Mouse (Mus musculus) heart, postnatal 14 days (tissue): ENCODE data around the gene Eps15l1. TPM values are rescaled to one million over a fixed set of nuclear protein-coding genes. Genes with fewer than 3 reads are reported as not detected.

ENCODE experiments used
- DNase-seq, 2 experiments: peaks; one replicate each; pipeline ENCODE4 v3.0.0; 2021 to 2022
- intact Hi-C: fragments of 180-260 bp; cut with DNase I; formaldehyde crosslinking; loops from one replicate; pipeline ENCODE4 v1.15.1; 2025
- total RNA-seq, 2 experiments: library from RNA; stranded (reverse); gene quantifications; 2 replicates each; pipeline ENCODE4 v1.2.3; 2021

Gene Eps15l1
- total RNA-seq, 2 experiments from 2014 or later = 44.4 to 47.5 TPM

DNA sequence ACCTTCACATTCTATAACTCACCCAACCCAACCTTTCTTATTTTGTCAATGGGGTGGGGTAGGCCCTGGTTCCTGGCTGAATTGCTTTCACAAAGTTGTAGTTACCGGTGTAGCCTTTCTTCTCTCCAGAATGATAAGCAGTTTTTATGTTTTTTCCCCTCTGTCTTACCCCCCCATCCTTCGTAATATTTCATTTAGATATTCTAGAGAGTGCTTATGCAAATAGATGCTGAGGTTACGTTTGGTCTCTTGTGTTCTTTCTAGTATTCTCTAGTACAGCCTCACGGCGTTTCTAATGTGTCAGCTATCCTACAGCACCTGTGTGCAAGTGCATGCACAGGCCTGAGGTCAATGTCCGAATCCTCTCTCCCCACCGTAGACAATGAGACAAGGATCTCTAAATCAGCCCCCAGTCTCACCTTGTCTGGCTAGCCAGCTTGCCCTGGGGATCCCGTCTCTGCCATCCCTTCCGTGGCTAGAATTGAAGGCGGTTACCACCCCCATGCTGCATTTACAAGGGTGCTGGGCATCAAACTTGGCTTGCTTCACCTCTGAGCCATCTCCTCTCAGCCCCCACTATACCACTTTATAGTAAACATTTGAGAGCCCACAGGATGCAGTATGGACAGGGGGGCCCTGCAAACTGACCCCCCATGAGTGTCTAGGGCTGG is 97.1 kb downstream of the Eps15l1 start:
- no peak for DNase-seq
- intact Hi-C loops = loop anchor here (2.0 kb wide), 1 partner anchor 43 kb away; no protein-coding TSS in a partner anchor

DNA sequence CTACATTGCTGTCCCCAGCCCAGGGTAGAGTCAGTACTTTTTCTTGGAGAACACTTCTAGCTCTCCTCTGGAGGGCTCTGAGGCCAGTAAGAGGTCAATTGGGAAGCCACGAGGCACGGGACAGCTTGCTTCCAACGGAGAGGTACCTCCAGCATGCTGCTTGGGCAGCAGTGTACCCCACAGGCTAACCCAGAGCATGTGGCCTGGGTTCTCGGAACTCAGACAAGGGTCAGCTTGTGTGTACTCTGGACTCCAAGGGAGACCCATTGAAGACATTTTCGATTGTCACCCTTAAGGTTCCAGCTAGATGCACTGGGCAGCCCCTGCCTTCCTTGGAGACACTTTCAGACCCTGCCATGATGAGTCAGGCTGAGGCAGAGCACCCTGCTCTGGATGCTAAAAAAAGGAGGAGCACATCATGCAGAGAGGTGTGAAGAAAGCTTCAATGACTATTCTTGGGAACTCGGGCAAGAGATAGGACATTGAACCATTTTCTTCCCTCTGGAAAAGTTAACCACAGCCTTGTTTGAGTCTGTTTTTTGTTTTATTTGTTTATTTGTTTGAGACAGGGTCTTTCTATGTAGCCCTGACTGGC is 98.0 kb downstream of the Eps15l1 start:
- intact Hi-C loops = no loop called here
- DNase-seq = no peak

DNA sequence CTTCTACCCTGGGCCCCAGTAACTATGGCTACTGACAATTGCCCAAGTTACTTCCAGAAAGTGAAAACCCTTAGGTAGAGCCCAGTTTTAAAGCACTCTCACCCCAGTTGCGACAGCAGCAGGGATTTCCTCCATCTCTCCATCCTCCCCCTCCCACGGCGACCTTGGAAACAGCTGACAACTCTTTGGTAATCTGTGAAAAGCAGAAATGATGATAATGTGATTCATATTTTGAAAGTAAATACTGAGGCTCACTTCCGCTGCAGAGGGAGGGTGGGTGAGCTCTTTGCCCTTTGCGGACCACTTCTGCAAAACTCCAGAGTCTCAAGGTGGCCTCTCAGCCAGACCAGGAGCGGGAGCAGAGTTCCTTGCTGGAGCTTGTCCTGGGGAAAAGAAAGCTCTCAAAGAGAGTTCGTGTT is 98.8 kb downstream of the Eps15l1 start:
- intact Hi-C loops = no loop called here
- peak in 1 of 2 experiments; percentile 40 for DNase-seq

DNA sequence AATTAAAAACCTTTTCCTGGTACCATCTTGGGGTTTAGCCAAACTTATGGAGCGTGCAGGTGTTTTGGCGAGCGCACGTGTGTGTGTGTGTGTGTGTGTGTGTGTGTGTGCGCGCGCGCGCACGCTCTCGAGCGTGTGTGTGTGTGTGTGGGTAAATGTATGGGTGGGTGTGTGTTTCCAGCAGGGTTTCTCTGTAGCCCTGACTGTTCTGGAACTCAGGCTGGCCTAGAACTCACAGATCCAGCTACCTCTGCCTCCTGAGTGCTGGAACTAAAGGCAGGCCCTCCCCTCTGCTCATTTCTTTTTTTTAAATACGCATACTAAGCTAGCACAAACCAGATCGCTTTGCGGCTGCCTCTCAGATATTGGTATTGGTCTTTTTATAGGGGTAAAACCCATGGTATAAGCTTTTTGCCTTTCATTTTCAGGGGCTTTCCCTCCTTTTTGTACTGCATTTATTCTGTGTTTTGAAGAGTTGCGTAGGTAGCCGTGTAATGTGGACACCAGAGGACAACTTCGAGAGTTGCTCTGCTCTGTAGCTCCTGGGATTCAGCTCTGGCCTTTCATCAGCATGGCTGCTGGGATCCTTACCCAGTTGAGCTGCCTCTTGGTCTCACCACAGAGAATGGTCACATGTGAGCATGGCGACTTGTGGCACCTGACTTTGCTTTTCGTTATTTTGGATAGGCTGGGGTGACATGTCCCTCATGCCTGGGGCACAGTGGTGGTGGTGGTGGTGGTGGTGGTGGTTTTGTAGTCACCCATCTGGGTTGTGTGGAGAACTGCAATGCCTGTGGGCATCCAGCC is 99.4 kb downstream of the Eps15l1 start:
- DNase-seq = no peak
- intact Hi-C loops = no loop called here

DNA sequence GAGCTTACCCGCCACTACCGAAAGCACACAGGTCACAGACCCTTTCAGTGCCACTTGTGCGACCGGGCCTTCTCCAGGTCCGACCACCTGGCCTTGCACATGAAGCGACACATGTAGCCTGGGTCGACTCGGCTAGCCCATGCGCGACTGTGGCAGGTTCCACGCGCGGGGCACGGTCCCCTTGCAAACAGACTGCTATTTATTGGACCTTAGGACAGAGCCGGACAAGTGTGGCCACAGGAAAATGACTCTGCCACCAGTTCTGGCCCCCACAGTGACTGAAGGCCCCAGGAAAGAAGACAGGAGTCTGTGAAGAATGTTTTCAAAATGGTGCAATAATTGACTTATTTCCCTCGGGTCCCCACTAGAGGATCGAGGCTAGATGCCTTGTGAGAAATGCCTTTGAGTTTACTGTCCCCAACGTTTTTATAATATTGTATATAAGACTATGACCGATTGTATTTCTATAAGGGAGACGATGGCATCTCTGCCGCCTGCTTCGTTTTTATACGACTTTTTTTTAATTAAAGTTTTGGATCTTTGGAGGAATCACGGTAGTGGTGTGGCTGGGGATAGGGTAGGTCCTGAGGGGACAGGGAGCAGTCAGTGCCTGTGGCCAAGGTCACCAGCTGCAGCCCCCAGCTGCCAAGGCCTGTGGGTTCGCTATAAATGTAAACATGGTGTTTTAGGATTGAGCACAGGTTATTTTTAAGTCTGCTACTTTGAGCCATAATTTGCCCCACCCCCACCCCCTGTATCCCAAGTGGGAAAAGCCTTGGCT is 100.3 kb downstream of the Eps15l1 start:
- intact Hi-C loops = no loop called here
- peak in 1 of 2 experiments; percentile 18 for DNase-seq

DNA sequence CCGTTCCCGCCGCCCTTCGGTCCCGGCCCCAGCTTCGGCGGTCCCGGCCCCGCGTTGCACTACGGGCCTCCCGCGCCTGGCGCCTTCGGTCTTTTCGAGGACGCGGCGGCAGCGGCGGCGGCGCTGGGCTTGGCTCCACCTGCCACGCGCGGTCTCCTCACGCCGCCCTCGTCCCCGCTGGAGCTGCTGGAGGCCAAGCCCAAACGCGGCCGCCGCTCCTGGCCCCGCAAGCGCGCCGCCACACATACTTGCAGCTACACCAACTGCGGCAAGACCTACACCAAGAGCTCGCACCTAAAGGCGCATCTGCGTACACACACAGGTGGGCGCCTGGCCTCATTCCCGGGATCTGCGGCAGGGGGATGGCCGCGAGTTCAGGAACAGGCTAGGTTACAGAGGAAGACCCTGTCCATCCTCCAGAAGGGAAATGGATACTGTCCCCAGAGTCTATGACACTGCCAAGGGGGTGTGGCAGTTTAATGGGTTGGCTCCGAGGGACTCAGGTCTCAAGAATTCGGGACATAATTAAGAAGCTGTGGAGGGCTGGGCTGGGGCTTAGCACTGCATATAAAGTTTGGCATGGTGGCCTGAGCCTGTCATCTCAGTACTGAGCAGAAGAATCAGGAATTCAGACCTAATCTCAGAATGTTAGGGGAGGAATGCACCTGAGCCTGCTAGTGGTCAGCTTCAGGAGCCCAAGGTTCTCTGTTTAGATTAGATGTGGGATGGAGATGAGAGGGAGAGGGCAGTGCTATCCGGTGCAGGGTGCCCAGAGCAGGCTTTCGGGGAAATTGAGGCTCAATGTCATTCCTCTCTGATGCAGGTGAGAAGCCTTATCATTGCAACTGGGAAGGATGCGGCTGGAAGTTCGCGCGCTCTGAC is 101.1 kb downstream of the Eps15l1 start:
- peak; percentile 48 to 55 for DNase-seq
- intact Hi-C loops = loop anchor here (1.0 kb wide), 2 partner anchors 25 to 52 kb away; no protein-coding TSS in a partner anchor

DNA sequence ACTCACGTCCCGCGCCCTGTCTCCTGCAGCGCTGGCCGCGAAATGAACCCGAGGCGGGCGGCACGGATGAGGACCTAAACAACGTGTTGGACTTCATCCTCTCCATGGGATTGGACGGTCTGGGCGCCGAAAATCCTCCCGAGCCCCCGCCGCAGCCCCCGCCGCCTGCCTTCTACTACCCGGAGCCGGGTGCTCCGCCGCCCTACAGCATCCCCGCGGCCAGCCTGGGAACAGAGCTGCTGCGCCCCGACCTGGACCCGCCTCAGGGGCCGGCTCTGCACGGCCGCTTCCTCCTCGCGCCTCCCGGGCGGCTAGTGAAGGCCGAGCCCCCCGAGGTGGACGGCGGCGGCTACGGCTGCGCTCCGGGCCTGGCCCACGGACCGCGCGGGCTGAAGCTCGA is 101.9 kb downstream of the Eps15l1 start:
- intact Hi-C loops = loop anchor here (1.0 kb wide), 2 partner anchors 24 to 51 kb away; no protein-coding TSS in a partner anchor
- peak; percentile 55 to 66 for DNase-seq

DNA sequence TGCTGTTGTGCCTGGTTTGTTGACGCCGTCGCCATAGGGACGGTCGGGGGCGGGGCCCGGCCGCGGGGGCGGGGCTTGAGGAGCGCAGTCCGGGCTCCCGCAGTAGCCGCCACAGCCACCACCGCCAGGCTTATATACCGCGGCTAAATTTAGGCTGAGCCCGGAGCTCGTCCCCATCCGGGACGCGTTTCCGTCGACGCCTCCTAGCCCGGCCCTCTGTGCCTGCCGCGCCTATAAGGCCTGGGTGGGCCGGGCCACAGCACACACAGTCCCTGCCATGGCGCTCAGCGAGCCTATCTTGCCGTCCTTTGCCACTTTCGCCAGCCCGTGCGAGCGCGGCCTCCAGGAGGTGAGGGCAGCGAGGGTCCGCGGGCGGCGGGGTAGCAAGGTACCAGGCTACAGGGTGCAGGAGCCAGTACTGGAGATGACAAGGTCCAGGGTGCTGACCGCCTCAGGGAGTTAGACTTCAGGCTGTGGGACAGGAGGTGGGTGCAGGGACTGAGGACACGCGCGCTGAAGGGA is 102.4 kb downstream of the Eps15l1 start, which contains the start of gene Klf2:
TSS of gene Klf2 (plus strand) at position 233 of the 522 bp plus-strand sequence.
- intact Hi-C loops = loop anchor here (1.0 kb wide), 2 partner anchors 24 to 51 kb away; no protein-coding TSS in a partner anchor
- DNase-seq = peak; percentile 99

DNA sequence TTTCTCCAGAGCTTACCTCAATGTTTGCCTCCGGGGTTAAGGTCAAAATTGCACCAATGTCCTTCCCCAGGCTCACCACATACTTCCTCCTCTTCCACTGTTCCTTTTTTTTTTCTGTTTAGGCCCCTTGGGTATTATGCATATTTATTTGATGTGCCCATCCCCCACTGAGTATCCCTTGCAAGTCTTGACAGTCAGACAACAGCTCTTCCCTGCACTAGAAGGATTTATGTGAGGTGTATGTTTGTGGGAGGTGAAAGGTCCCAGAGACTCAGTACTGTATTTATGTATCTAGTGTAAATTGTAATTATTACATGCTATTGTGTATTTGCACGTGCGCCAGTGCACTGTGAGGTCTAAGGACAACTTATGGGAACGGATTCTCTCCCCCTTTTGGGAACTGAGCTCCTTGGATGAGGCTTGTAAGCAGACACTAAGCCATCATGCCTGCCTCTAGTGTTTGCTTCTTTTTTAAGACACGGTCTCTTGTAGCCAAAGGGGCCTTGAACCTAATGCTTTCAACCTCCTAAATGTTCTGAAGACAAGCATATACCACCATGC is 103.4 kb downstream of the Eps15l1 start:
- intact Hi-C loops = no loop called here

DNA sequence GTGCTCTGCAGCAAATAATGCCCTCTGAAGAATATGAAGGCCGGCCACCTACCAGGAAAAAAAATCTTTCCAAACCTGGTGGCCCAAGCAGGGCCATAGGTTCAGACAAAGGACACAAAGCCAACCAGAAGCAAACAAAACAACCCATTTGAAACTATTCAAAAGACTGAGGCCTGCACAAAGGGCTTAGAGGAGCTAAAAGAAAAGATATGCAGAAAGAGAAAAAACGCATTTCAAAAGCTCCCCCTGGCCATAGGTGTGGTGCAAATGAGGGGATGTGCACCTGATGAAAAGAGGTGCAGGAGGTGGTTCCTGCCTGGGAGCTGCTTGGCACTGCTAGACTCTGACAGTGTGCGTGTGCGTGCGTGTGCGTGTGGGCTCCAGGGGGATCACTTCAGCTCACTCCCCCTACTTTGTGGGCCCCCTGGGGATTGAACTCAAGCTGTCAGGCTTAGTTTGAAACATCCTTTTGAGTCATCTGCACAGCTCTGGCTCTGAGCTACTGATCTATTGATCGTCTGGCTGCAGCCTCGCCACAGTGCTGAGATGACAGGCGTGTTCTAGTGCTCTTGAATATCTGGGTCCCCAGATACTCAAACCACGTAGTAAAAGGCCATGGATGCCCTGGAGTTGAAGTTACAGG is 105.1 kb downstream of the Eps15l1 start:
- no peak for DNase-seq
- intact Hi-C loops = no loop called here

More for the DNA sequence above, 103.4 kb downstream of the Eps15l1 start:
- DNase-seq = no peak

DNA sequence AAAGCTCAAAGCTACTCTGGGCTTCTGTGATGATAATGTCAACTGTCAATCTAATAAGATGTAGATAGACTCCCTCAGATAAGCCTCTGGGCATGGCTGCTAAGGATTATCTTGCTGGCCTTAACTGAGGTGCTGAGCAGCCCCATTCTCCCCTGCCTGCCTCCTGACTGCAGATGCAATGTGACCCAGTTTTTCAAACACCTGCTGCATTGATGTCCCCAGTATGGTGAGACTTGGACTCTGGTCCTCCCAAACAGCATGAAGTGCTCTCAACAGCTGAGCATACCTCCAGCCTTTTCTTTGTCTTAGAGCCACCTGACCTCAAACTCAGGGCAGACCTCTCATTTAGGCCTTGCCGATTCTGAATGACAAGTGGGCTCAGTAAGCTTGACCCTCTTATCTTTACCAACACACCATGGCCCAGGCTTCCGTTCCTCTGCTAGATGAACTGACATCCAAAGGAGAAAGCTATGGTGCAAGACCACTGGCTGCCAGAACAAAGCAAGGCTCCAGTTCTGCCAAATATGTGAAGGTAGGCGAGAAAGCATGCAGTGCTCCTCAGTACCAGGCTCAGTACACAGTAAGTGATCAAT is 108.2 kb downstream of the Eps15l1 start:
- DNase-seq = no peak
- intact Hi-C loops = no loop called here

DNA sequence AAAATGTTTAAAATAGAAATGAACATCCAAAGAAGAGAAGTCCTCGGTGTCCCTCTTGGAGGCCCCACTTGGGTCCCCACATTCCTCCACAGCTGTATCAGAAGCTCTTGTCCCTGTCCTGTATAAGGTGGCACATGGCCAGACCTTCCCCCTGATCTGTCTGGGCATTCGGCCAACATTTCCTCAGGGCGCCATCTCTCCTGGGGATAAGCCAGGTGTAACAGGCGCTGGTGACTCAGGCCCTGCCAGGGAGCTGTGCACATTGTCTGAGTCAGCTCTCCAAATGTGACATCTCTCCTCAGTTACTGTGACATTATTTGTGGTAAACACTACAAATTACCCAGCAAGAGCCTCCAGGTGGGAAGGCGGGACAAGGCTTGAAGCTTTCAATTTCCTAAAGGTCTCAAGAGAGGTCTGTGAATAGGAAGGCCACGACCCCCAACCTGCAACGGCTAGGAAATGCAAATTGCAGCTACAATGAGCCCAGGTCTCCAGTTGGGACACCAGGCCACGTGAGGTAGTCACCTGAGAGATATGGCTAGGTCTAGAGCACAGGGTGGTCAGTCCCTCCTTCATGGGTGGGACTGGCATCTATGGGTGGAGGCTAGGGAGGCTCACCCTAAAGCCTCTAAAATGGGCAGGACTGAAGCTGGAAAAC is 110.3 kb downstream of the Eps15l1 start:
- intact Hi-C loops = no loop called here
- peak; percentile 81 to 83 for DNase-seq

DNA sequence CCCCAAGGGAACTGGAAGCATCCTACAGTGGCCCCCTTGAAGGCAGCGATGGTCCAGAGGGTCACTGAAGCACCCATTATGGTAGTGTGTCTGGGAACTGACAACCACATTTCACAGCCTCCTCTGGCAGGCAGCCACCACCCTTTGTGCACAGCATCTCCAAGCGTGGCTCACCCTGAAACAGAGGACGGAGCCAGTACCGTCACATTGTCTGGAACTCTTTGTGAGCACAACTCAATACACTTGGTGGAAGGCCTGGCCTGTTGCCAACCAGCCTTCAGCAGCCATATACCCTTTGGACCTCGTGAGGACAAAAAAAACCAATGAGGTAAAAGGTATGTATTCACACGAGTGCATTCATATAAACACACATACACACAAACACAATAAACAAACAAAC is 113.0 kb downstream of the Eps15l1 start:
- intact Hi-C loops = no loop called here

DNA sequence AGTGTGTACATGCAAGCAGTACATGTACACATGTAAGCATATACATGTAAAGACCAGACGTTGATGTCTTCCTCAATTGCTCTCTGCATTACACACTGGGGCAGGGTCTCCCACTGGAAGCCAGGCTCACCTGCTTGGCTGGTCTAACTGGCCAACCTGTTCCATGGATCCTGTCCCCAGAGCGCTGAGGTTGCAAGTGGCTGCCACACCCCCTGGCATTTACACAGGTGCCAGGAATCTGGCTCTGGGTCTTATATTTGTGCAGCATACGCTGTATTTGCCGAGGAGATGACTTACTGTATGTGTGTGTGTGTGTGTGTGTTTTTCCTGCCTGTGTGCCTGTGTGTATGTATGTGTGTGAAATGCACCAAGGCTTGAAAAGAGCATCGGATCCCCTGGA is 114.3 kb downstream of the Eps15l1 start:
- intact Hi-C loops = no loop called here
- DNase-seq = no peak

More for the DNA sequence above, 113.0 kb downstream of the Eps15l1 start:
- DNase-seq = peak; percentile 69 to 77

DNA sequence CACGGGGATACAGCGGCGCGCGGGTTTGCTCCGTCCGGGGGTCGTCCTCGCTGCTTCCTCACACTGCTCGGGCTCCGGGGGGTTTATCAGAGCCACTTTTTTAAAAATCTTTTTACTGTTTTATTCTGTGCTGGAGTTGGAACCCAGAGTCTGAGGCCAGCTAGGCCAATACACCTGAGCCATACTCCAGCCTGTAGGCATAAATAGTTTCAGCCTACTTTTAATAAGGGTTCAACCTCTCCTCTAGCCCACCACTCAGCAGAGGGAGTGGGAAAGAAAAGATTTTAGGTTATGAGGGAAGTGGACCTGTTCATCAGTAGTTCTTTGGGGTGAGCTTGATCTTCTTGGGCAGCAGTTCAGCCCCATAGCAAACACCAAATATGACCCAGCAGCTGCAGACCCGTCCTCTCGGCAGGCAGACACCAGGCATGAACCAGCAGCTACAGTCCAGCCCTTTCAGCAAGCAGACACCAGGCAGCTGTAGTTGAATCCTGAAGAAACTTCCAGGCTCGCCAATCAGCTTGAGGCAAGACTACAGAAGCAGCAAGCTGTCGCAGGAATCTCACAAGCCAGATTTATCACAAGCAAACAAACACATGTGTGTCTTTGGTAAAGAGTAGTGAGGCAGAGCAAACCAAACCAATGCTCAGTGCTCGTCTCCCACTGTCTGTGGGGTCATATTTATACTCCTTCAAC is 115.9 kb downstream of the Eps15l1 start, which contains the start of gene Gm10282:
TSS of gene Gm10282 (minus strand) at position 51 of the 696 bp plus-strand sequence.
- DNase-seq = no peak
- intact Hi-C loops = no loop called here

DNA sequence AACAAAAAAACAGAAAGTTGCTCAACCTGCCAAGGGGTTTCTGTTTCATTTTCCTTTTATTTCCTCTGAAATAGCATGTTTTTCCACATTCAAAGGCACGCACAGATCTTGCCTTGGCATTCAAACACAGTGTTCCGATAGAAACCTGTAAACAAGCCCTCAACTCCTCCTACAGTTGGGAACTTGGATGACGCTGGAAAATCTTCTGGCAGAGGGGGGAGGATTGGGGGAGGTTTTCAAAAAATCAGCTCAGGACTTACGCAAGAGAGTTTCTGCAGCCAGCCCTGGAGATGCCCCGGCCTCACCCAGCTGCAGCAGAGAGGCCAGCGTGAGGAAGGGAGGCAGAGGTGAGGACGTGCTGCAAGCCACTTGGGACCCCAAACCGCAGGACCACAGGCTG is 117.6 kb downstream of the Eps15l1 start:
- DNase-seq = peak; percentile 72 to 80
- intact Hi-C loops = loop anchor here (5.0 kb wide), 1 partner anchor 36 kb away; no protein-coding TSS in a partner anchor
